Mouse (Mus musculus): Measurements from ENCODE around the gene Cd209a. TPM values are rescaled to one million over a fixed set of nuclear protein-coding genes. Genes with fewer than 3 reads are reported as not detected.

Cd209a gene
- polyA plus RNA-seq, 1 experiment from 2014 or later: 0.61 TPM

- H3K27ac ChIP-seq (replicated peaks): no peak overlapping the region
- no peak overlapping the region for H3K4me3 ChIP-seq (replicated peaks)
- H3K36me3 ChIP-seq: no peaks in the 10 kb centered on the region
- no peaks in the 10 kb centered on the region for H3K27me3 ChIP-seq
- ATAC-seq (ENCODE audit: insufficient number of reproducible peaks, low FRiP score, low TSS enrichment, low read depth): no peak
- 51% methylated on average over 7 of the region's 7 CpGs for WGBS
- no peaks in the 10 kb centered on the region for H3K9me3 ChIP-seq (replicated peaks)
- no peak overlapping the region for H3K9ac ChIP-seq
- H3K4me1 ChIP-seq: no peaks in the 10 kb centered on the region
- H3K4me2 ChIP-seq (replicated peaks): no peak overlapping the region
Measured at GRCm38 (mm10) chr8:3707611-3708010, 41.2 kb downstream of the Cd209a start.

DNA sequence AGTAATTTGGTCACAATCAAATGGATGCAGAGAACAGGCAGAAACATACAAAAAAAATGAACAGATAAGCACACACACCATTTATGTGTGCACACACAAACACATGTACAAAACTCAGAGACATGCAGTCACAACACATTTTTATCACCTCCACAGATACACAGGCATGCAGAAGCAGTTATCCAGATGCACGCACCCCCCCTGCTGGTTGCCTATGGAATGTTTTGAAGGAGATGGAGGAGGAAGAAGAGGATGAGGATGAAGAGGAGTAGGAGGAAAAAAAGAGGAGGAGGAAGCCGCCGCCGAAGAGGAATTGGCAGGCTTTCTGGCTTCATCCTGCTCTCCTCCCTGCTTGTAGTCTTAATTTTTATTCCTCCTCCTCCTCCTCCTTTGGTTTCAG is 43.1 kb downstream of the Cd209a start:
- Histone ChIP-seq H3K27ac (replicated peaks) (no peak overlapping the region), H3K27me3 (no peaks in the 10 kb centered on the region), H3K4me1 (no peaks in the 10 kb centered on the region), H3K36me3 (no peaks in the 10 kb centered on the region), H3K4me2 (replicated peaks) (no peak overlapping the region), H3K9me3 (replicated peaks) (no peaks in the 10 kb centered on the region), H3K4me3 (replicated peaks) (no peak overlapping the region), H3K9ac (no peak overlapping the region)
- 59% methylated on average over 4 of the region's 4 CpGs for WGBS
- no peak for ATAC-seq (ENCODE audit: insufficient number of reproducible peaks, low FRiP score, low TSS enrichment, low read depth)

DNA sequence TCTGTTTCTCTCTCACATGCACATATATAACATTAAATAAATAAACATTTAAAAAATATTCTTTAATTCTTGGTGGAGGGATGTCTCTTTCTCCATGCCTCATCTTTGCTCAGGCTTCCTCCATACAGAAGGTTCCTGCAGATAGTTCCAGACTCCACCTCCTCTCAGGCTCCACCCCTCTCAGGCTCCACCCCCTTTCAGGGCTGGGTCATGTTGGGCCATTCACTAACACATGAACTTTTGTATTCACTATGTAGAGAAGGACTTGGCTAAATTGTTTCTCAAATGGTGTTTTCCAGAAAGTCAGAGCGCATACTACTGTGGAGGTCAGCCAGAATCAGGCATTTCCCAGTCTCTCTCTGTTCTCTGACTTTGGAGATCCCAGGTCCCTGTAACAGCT is 47.3 kb downstream of the Cd209a start:
- WGBS: 97% methylated on average over 1 of the region's 1 CpGs
- H3K27me3 ChIP-seq: no peaks in the 10 kb centered on the region
- H3K9ac ChIP-seq: no peak overlapping the region
- no peaks in the 10 kb centered on the region for H3K9me3 ChIP-seq (replicated peaks)
- no peak for ATAC-seq (ENCODE audit: insufficient number of reproducible peaks, low FRiP score, low TSS enrichment, low read depth)
- no peak overlapping the region for H3K27ac ChIP-seq (replicated peaks)
- no peak overlapping the region for H3K4me3 ChIP-seq (replicated peaks)
- no peak overlapping the region for H3K4me2 ChIP-seq (replicated peaks)
- no peaks in the 10 kb centered on the region for H3K4me1 ChIP-seq
- H3K36me3 ChIP-seq: no peaks in the 10 kb centered on the region

- no peak within 1 kb of the TSS for H3K9ac ChIP-seq
- H3K27ac ChIP-seq (replicated peaks): no peak within 1 kb of the TSS
- 78% methylated on average over 3 of the region's 3 CpGs for WGBS
- no peaks in the 10 kb centered on the region for H3K4me1 ChIP-seq
- no peak within 1 kb of the TSS for H3K4me2 ChIP-seq (replicated peaks)
- no peak for ATAC-seq (ENCODE audit: insufficient number of reproducible peaks, low FRiP score, low TSS enrichment, low read depth)
- H3K9me3 ChIP-seq (replicated peaks): no peaks in the 10 kb centered on the region
- no peaks in the 10 kb centered on the region for H3K27me3 ChIP-seq
- no peak within 1 kb of the TSS for H3K4me3 ChIP-seq (replicated peaks)
- no peaks in the 10 kb centered on the region for H3K36me3 ChIP-seq
Measured at GRCm38 (mm10) chr8:3694121-3694520, 54.7 kb downstream of the Cd209a start, which contains the start of gene Fcer2a. TSS of gene Fcer2a (minus strand) at chr8:3694175.

Small RNAs within 50 kb of the gene (microRNA-seq; reads per million reads assigned to microRNA genes)
- gene Gm24934 (ENCODE audit: borderline number of aligned reads): not detected

Other genes with a start within 250 kb of the Cd209a start
- 55.4 and 65.7 TPM in 2 replicates for gene Mcoln1, start 248.5 kb downstream of the Cd209a start, polyA plus RNA-seq (2015; fragmentation: Nextera tagmentation; extraction: Ambion mirVana)
- 23.8 and 24.3 TPM in 2 replicates for gene Pnpla6, start 233.6 kb downstream of the Cd209a start, polyA plus RNA-seq (2015; fragmentation: Nextera tagmentation; extraction: Ambion mirVana)
- 0.51 and 0.53 TPM in 2 replicates for gene C330021F23Rik, start 181.0 kb downstream of the Cd209a start, polyA plus RNA-seq (2015; fragmentation: Nextera tagmentation; extraction: Ambion mirVana)
- gene Camsap3, start 161.7 kb downstream of the Cd209a start, polyA plus RNA-seq (2015; fragmentation: Nextera tagmentation; extraction: Ambion mirVana): 15.4 and 16.7 TPM in 2 replicates
- 53.7 and 55.7 TPM in 2 replicates for gene Xab2, start 127.7 kb downstream of the Cd209a start, polyA plus RNA-seq (2015; fragmentation: Nextera tagmentation; extraction: Ambion mirVana)
- 103 and 116 TPM in 2 replicates for gene Pet100, start 127.4 kb downstream of the Cd209a start, polyA plus RNA-seq (2015; fragmentation: Nextera tagmentation; extraction: Ambion mirVana)
- 0.11 and 0.43 TPM in 2 replicates for gene Pcp2, start 123.4 kb downstream of the Cd209a start, polyA plus RNA-seq (2015; fragmentation: Nextera tagmentation; extraction: Ambion mirVana)
- 48.4 and 56.0 TPM in 2 replicates for gene Stxbp2, start 118.0 kb downstream of the Cd209a start, polyA plus RNA-seq (2015; fragmentation: Nextera tagmentation; extraction: Ambion mirVana)
- gene Retn, start 93.2 kb downstream of the Cd209a start, polyA plus RNA-seq (2015; fragmentation: Nextera tagmentation; extraction: Ambion mirVana): not detected in 2 replicates
- gene Mcemp1, start 83.2 kb downstream of the Cd209a start, polyA plus RNA-seq (2015; fragmentation: Nextera tagmentation; extraction: Ambion mirVana): 0.28 and 0.98 TPM in 2 replicates
- 8.1 and 10.7 TPM in 2 replicates for gene Fcor, start 76.6 kb downstream of the Cd209a start, polyA plus RNA-seq (2015; fragmentation: Nextera tagmentation; extraction: Ambion mirVana)
- 38.8 and 40.6 TPM in 2 replicates for gene Trappc5, start 72.7 kb downstream of the Cd209a start, polyA plus RNA-seq (2015; fragmentation: Nextera tagmentation; extraction: Ambion mirVana)
- 0.16 and 0.26 TPM in 2 replicates for gene Fcer2a, start 54.8 kb downstream of the Cd209a start, polyA plus RNA-seq (2015; fragmentation: Nextera tagmentation; extraction: Ambion mirVana)
- not detected in 2 replicates for gene Clec4g, start 28.3 kb downstream of the Cd209a start, polyA plus RNA-seq (2015; fragmentation: Nextera tagmentation; extraction: Ambion mirVana)
- gene Cd209e, start 105.3 kb upstream of the Cd209a start, polyA plus RNA-seq (2015; fragmentation: Nextera tagmentation; extraction: Ambion mirVana): not detected in 2 replicates
- not detected in 2 replicates for gene Cd209d, start 129.6 kb upstream of the Cd209a start, polyA plus RNA-seq (2015; fragmentation: Nextera tagmentation; extraction: Ambion mirVana)
- gene Cd209b, start 177.9 kb upstream of the Cd209a start, polyA plus RNA-seq (2015; fragmentation: Nextera tagmentation; extraction: Ambion mirVana): not detected in 2 replicates
- gene Cd209c, start 205.8 kb upstream of the Cd209a start, polyA plus RNA-seq (2015; fragmentation: Nextera tagmentation; extraction: Ambion mirVana): 0.59 and 0.68 TPM in 2 replicates